Mouse (Mus musculus) myocyte (in vitro differentiated cells): Measurements from ENCODE around the gene Mnt.

Source experiments
- CEBPB ChIP-seq: IDR thresholded peaks from 2 replicates; pipeline ENCODE4 v1.6.1; 2011; ENCODE audit warnings: mild to moderate bottlenecking, moderate library complexity; ENCODE audit not compliant: poor library complexity, insufficient read depth, severe bottlenecking
- E2F4 ChIP-seq: IDR thresholded peaks from one replicate; pipeline ENCODE4 v1.6.1; 2011; ENCODE audit warnings: mild to moderate bottlenecking, control low read depth, moderate library complexity; ENCODE audit not compliant: insufficient read depth
- MYOD1 ChIP-seq, 3 experiments: IDR thresholded peaks; one replicate each; pipeline ENCODE4 v1.6.1; 2011; ENCODE audit warnings: control low read depth in 2 of 3, low read depth in 2 of 3, mild to moderate bottlenecking in 2 of 3, moderate library complexity in 1 of 3; ENCODE audit not compliant: insufficient read length in 2 of 3, control insufficient read depth in 1 of 3
- POLR2A ChIP-seq: IDR thresholded peaks from one replicate; pipeline ENCODE4 v1.6.1; 2011; ENCODE audit warnings: low read depth, mild to moderate bottlenecking, control low read depth, moderate library complexity; ENCODE audit not compliant: insufficient read length
- USF1 ChIP-seq: IDR thresholded peaks from one replicate; pipeline ENCODE4 v1.6.1; 2011; ENCODE audit warnings: low read depth, mild to moderate bottlenecking, control low read depth, moderate library complexity

- TF ChIP-seq USF1: no peak
- TF ChIP-seq POLR2A: no peak
- no peak for TF ChIP-seq CEBPB
- no peak for TF ChIP-seq MYOD1 (IDR thresholded peaks at IDR 0.05; ENCODE audit: control insufficient read depth in 1 of 3, insufficient read length in 2 of 3, low read depth in 2 of 3)
- no peak for TF ChIP-seq E2F4
Observed at GRCm38 (mm10) chr11:74808251-74808853, 22.4 kb upstream of the Mnt start.
